Mouse (Mus musculus): ENCODE data around the gene Xaf1.

DNA sequence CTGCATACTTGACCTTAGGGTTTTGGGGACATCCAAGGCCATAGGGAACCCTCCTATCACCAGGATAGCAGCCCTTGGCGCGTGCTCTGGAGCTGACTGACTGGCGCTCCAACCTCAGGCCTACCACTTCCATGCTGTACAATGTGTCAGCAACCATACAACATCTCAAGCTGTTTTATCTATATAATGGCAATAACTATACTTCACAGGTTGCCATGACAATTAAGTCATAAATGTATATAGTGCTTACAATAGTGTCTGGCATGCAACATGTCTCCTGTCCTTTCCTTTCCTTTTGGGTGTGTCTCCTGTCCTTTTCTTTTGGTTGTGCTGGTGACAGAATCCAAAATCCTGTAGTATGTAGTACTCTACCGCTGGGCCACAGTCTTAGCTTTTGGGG, 45.8 kb upstream of the Xaf1 start:
- no peak for TF ChIP-seq CTCF (IDR thresholded peaks at IDR 0.05; ENCODE audit: insufficient read depth, low read depth, low read length)
- no peak for TF ChIP-seq POLR2A (IDR thresholded peaks at IDR 0.05; ENCODE audit: insufficient read depth, low read depth, low read length)

Measured in olfactory bulb, adult 2 months (tissue).